Mouse (Mus musculus) erythroblast, embryonic 14.5 days (primary cell): ENCODE measurements around the gene Zfp445.

ENCODE experiments used
- GATA1 ChIP-seq: IDR thresholded peaks from 2 replicates; pipeline ENCODE4 v1.6.1; 2012; ENCODE audit warnings: low read length, inconsistent platforms, mixed read lengths
- TAL1 ChIP-seq: IDR thresholded peaks from 3 replicates; pipeline ENCODE4 v1.6.1; 2012; ENCODE audit warnings: low read length, inconsistent platforms, mixed read lengths

- TF ChIP-seq GATA1 (no peak), TAL1 (no peak)
Observed at GRCm38 (mm10) chr9:122886372-122887179, 20.8 kb upstream of the Zfp445 start.
